Mouse (Mus musculus) intestine, embryonic 15.5 days (tissue): ENCODE data around the gene Rsph6a. TPM values are rescaled to one million over a fixed set of nuclear protein-coding genes. Genes with fewer than 3 reads are reported as not detected.
A peak's percentile ranks its signal among the peaks of the same experiment; 100 is the strongest.

ENCODE experiments used
- ATAC-seq: fragments of 200-750 bp; cut with Nextera tagmentation; 2 replicates; pipeline ENCODE4 v1.8.0; 2017; ENCODE audit warnings: moderate TSS enrichment, moderate library complexity
- H3K27ac ChIP-seq: fragments of 300-500 bp; sonication (generic); 2 replicates; pipeline ENCODE4 v1.5.1; 2015; ENCODE audit warnings: mild to moderate bottlenecking, inconsistent platforms
- H3K27me3 ChIP-seq: fragments of 300-500 bp; sonication (generic); replicated peaks from 2 replicates; pipeline ENCODE4 v1.6.1; 2015; ENCODE audit warnings: inconsistent platforms
- H3K36me3 ChIP-seq: fragments of 300-500 bp; sonication (generic); 2 replicates; pipeline ENCODE4 v1.6.1; 2015; ENCODE audit warnings: inconsistent platforms
- H3K4me1 ChIP-seq: fragments of 300-500 bp; sonication (generic); replicated peaks from 2 replicates; pipeline ENCODE4 v1.6.1; 2015; ENCODE audit warnings: inconsistent platforms
- H3K4me2 ChIP-seq: fragments of 300-500 bp; sonication (generic); replicated peaks from 2 replicates; pipeline ENCODE4 v1.6.1; 2015; ENCODE audit warnings: mild to moderate bottlenecking, inconsistent platforms
- H3K4me3 ChIP-seq: fragments of 300-500 bp; sonication (generic); replicated peaks from 2 replicates; pipeline ENCODE4 v1.5.1; 2015; ENCODE audit warnings: inconsistent platforms
- H3K9ac ChIP-seq: fragments of 300-500 bp; sonication (generic); 2 replicates; pipeline ENCODE4 v1.6.1; 2015; ENCODE audit warnings: inconsistent platforms
- H3K9me3 ChIP-seq: fragments of 300-500 bp; sonication (generic); 2 replicates; pipeline ENCODE4 v1.6.1; 2016; ENCODE audit warnings: inconsistent platforms
- WGBS: fragments of 180-500 bp; shearing (Covaris S2); methylation state at CpG from one replicate; pipeline ENCODE4 v1.1.7; 2015; 5-methylcytosine and 5-hydroxymethylcytosine counted together
- polyA plus RNA-seq: library from polyadenylated mRNA; unstranded; fragments of >200 nt; fragmentation: Nextera tagmentation; extraction: Ambion mirVana; gene quantifications from 2 replicates; pipeline ENCODE4 v1.2.1, GENCODE M21; 2015

Gene Rsph6a
- polyA plus RNA-seq, 1 experiment from 2014 or later: not detected

GRCm38 (mm10) chr7:19084921-19085473 lies 30.5 kb downstream of the Rsph6a start:
- Histone ChIP-seq H3K9ac (peak overlapping the region; percentile 32), H3K4me2 (peak overlapping the region; percentile 46), H3K36me3 (peaks cover 20% of the 10 kb centered on the region), H3K9me3 (no peaks in the 10 kb centered on the region), H3K27me3 (no peaks in the 10 kb centered on the region), H3K4me3 (peak overlapping the region; percentile 27), H3K27ac (peak overlapping the region; percentile 46), H3K4me1 (peaks cover 50% of the 10 kb centered on the region)
- ATAC-seq: no peak
- WGBS: 23% methylated on average over 9 of the region's 9 CpGs

GRCm38 (mm10) chr7:19085495-19085894 lies 31.0 kb downstream of the Rsph6a start:
- ATAC-seq: no peak
- peaks cover 15% of the 10 kb centered on the region for H3K36me3 ChIP-seq
- peak overlapping the region; percentile 32 for H3K9ac ChIP-seq
- H3K4me1 ChIP-seq: peaks cover 50% of the 10 kb centered on the region
- 13% methylated on average over 6 of the region's 6 CpGs for WGBS
- no peaks in the 10 kb centered on the region; the same call in 1 of the 2 replicates for H3K27me3 ChIP-seq
- H3K9me3 ChIP-seq: no peaks in the 10 kb centered on the region
- peak overlapping the region; percentile 46 for H3K27ac ChIP-seq
- H3K4me3 ChIP-seq: peak overlapping the region; percentile 27
- H3K4me2 ChIP-seq: peak overlapping the region; percentile 46

- ATAC-seq: peak; percentile 53
- WGBS: 11% methylated on average over 14 of the region's 14 CpGs
- peaks cover 16% of the 10 kb centered on the region for H3K36me3 ChIP-seq
- H3K9me3 ChIP-seq: no peaks in the 10 kb centered on the region
- H3K27ac ChIP-seq: peak overlapping the region; percentile 46; the same call in 1 of the 2 replicates
- peak overlapping the region; percentile 46 for H3K4me2 ChIP-seq
- H3K9ac ChIP-seq: peak overlapping the region; percentile 32
- H3K4me1 ChIP-seq: peaks cover 50% of the 10 kb centered on the region
- peak overlapping the region; percentile 27 for H3K4me3 ChIP-seq
- H3K27me3 ChIP-seq: no peaks in the 10 kb centered on the region; the same call in 1 of the 2 replicates
These were observed 31.6 kb downstream of the Rsph6a start for GRCm38 (mm10) chr7:19086042-19086441.

GRCm38 (mm10) chr7:19086760-19087159 lies 32.3 kb downstream of the Rsph6a start:
- Histone ChIP-seq H3K9me3 (no peaks in the 10 kb centered on the region), H3K9ac (no peak overlapping the region), H3K27ac (no peak overlapping the region), H3K4me3 (no peak overlapping the region), H3K27me3 (no peaks in the 10 kb centered on the region; the same call in 1 of the 2 replicates), H3K36me3 (0 out of 2 replicates have a peak, but pooled peaks cover 8% of the 10 kb centered on the region), H3K4me1 (peaks cover 54% of the 10 kb centered on the region), H3K4me2 (peak overlapping the region; percentile 46; the same call in 1 of the 2 replicates)
- 68% methylated on average over 18 of the region's 18 CpGs for WGBS
- no peak for ATAC-seq

GRCm38 (mm10) chr7:19088813-19089212 lies 34.3 kb downstream of the Rsph6a start:
- 42% methylated on average over 10 of the region's 10 CpGs for WGBS
- H3K4me1 ChIP-seq: peaks cover 49% of the 10 kb centered on the region
- H3K27me3 ChIP-seq: no peaks in the 10 kb centered on the region; the same call in 1 of the 2 replicates
- no peaks in the 10 kb centered on the region for H3K9me3 ChIP-seq
- 0 out of 2 replicates have a peak, but pooled peaks cover 4% of the 10 kb centered on the region for H3K36me3 ChIP-seq
- no peak overlapping the region for H3K9ac ChIP-seq
- no peak overlapping the region for H3K27ac ChIP-seq
- ATAC-seq: no peak
- no peak overlapping the region for H3K4me2 ChIP-seq
- no peak overlapping the region for H3K4me3 ChIP-seq

GRCm38 (mm10) chr7:19091913-19092312 lies 37.4 kb downstream of the Rsph6a start:
- H3K4me3 ChIP-seq: no peak overlapping the region
- peak overlapping the region; percentile 93; the same call in 1 of the 2 replicates for H3K4me2 ChIP-seq
- no peak for ATAC-seq
- H3K27ac ChIP-seq: no peak overlapping the region
- no peak overlapping the region for H3K9ac ChIP-seq
- H3K9me3 ChIP-seq: no peaks in the 10 kb centered on the region
- H3K27me3 ChIP-seq: no peaks in the 10 kb centered on the region; the same call in 1 of the 2 replicates
- WGBS: 60% methylated on average over 17 of the region's 17 CpGs
- H3K4me1 ChIP-seq: peaks cover 32% of the 10 kb centered on the region
- 0 out of 2 replicates have a peak, but pooled peaks cover 4% of the 10 kb centered on the region for H3K36me3 ChIP-seq

- Histone ChIP-seq H3K4me1 (peaks cover 39% of the 10 kb centered on the region), H3K27me3 (no peaks in the 10 kb centered on the region; the same call in 1 of the 2 replicates), H3K9me3 (no peaks in the 10 kb centered on the region), H3K36me3 (0 out of 2 replicates have a peak, but pooled peaks cover 4% of the 10 kb centered on the region), H3K9ac (peak overlapping the region; percentile 45), H3K27ac (peak overlapping the region; percentile 97), H3K4me2 (peak overlapping the region; percentile 93), H3K4me3 (peak overlapping the region; percentile 77)
- ATAC-seq: peak; percentile 19
- 9% methylated on average over 38 of the region's 38 CpGs for WGBS
These were observed 38.1 kb downstream of the Rsph6a start for GRCm38 (mm10) chr7:19092381-19093173.

- Histone ChIP-seq H3K4me1 (peaks cover 39% of the 10 kb centered on the region), H3K27me3 (no peaks in the 10 kb centered on the region; the same call in 1 of the 2 replicates), H3K9me3 (no peaks in the 10 kb centered on the region), H3K4me3 (peak overlapping the region; percentile 77), H3K27ac (peak overlapping the region; percentile 97), H3K4me2 (peak overlapping the region; percentile 93), H3K36me3 (0 out of 2 replicates have a peak, but pooled peaks cover 4% of the 10 kb centered on the region), H3K9ac (peak overlapping the region; percentile 45)
- WGBS: under 1% methylated on average over 15 of the region's 15 CpGs
- ATAC-seq: peak; percentile 52
These were observed 38.7 kb downstream of the Rsph6a start for GRCm38 (mm10) chr7:19093174-19093521.

GRCm38 (mm10) chr7:19093537-19094385 lies 39.3 kb downstream of the Rsph6a start:
- WGBS: under 1% methylated on average over 45 of the region's 45 CpGs

GRCm38 (mm10) chr7:19094471-19094825 lies 40.0 kb downstream of the Rsph6a start, which contains the start of gene Six5:
Six5 (plus strand) TSS chr7:19094594.
- peak; percentile 11 for ATAC-seq
- Histone ChIP-seq H3K36me3 (0 out of 2 replicates have a peak, but pooled peaks cover 4% of the 10 kb centered on the region), H3K4me2 (peak within 1 kb of the TSS; percentile 93), H3K9ac (peak within 1 kb of the TSS; percentile 84), H3K9me3 (no peaks in the 10 kb centered on the region), H3K27me3 (no peaks in the 10 kb centered on the region; the same call in 1 of the 2 replicates), H3K27ac (peak within 1 kb of the TSS; percentile 97), H3K4me1 (peaks cover 39% of the 10 kb centered on the region), H3K4me3 (peak within 1 kb of the TSS; percentile 77)
- WGBS: 3% methylated on average over 23 of the region's 36 CpGs

More at GRCm38 (mm10) chr7:19093537-19094385, 39.3 kb downstream of the Rsph6a start:
- peak overlapping the region; percentile 93 for H3K4me2 ChIP-seq
- no peaks in the 10 kb centered on the region; the same call in 1 of the 2 replicates for H3K27me3 ChIP-seq
- peak; percentile 87 for ATAC-seq
- peaks cover 39% of the 10 kb centered on the region for H3K4me1 ChIP-seq
- no peaks in the 10 kb centered on the region for H3K9me3 ChIP-seq
- peak overlapping the region; percentile 77 for H3K4me3 ChIP-seq
- peak overlapping the region; percentile 97 for H3K27ac ChIP-seq
- 0 out of 2 replicates have a peak, but pooled peaks cover 4% of the 10 kb centered on the region for H3K36me3 ChIP-seq
- peak overlapping the region; percentile 84 for H3K9ac ChIP-seq
